Mouse (Mus musculus) forebrain, postnatal 0 days (tissue): Measurements from ENCODE around the gene Smc3. TPM values are rescaled to one million over a fixed set of nuclear protein-coding genes. Genes with fewer than 3 reads are reported as not detected.
A peak's percentile ranks its signal among the peaks of the same experiment; 100 is the strongest.

Experiments used
- ATAC-seq: fragments of 200-750 bp; cut with Nextera tagmentation; 2 replicates; pipeline ENCODE4 v1.8.0; 2017; ENCODE audit warnings: mild to moderate bottlenecking, moderate library complexity
- DNase-seq: peaks from one replicate; pipeline ENCODE4 v3.0.0-alpha.2; 2015
- H3K27ac ChIP-seq: fragments of 300-500 bp; sonication (generic); 2 replicates; pipeline ENCODE4 v1.5.1; 2014; ENCODE audit warnings: low read depth, mild to moderate bottlenecking, antibody characterized with exemption, low read length, moderate library complexity, mixed read lengths
- H3K27me3 ChIP-seq: fragments of 300-500 bp; sonication (generic); 2 replicates; pipeline ENCODE4 v1.6.1; 2014; ENCODE audit warnings: mild to moderate bottlenecking, low read length, mixed read lengths; ENCODE audit not compliant: insufficient read depth
- H3K36me3 ChIP-seq: fragments of 300-500 bp; sonication (generic); 2 replicates; pipeline ENCODE4 v1.6.1; 2014; ENCODE audit warnings: mild to moderate bottlenecking, moderate library complexity; ENCODE audit not compliant: insufficient read depth
- H3K4me1 ChIP-seq: fragments of 300-500 bp; sonication (generic); 2 replicates; pipeline ENCODE4 v1.6.1; 2014; ENCODE audit warnings: antibody characterized with exemption; ENCODE audit not compliant: insufficient read depth
- H3K4me2 ChIP-seq: fragments of 300-500 bp; sonication (generic); 2 replicates; pipeline ENCODE4 v1.6.1; 2014; ENCODE audit warnings: low read depth, mild to moderate bottlenecking, moderate library complexity
- H3K4me3 ChIP-seq: fragments of 300-500 bp; sonication (generic); 2 replicates; pipeline ENCODE4 v1.5.1; 2014; ENCODE audit warnings: low read depth, low read length, mixed read lengths
- H3K9ac ChIP-seq: fragments of 300-500 bp; sonication (generic); 2 replicates; pipeline ENCODE4 v1.6.1; 2014; ENCODE audit warnings: mild to moderate bottlenecking
- H3K9me3 ChIP-seq: fragments of 300-500 bp; sonication (generic); 2 replicates; pipeline ENCODE4 v1.6.1; 2016; ENCODE audit warnings: low read length
- CTCF ChIP-seq: sonication (generic); IDR thresholded peaks from 2 replicates; pipeline ENCODE4 v1.5.1; 2016; ENCODE audit warnings: antibody characterized with exemption, control low read depth, low read depth
- WGBS: fragments of 180-500 bp; shearing (Covaris S2); extraction: QIAGEN DNeasy Blood & Tissue Kit; methylation state at CpG from one replicate; pipeline ENCODE4 v1.1.7; 2014; 5-methylcytosine and 5-hydroxymethylcytosine counted together
- polyA plus RNA-seq: library from polyadenylated mRNA; unstranded; fragments of >200 nt; fragmentation: Nextera tagmentation; extraction: Ambion mirVana; gene quantifications from 2 replicates; pipeline ENCODE4 v1.2.1, GENCODE M21; 2015
- total RNA-seq: library from RNA; depleted of rRNA; stranded (reverse); fragments of >200 nt; gene quantifications from 2 replicates; pipeline ENCODE4 v1.2.3, GENCODE M21; 2014; rRNA removed

The Smc3 gene
- total and polyA plus RNA-seq, 2 experiments from 2014 or later: 41.4 to 47.0 TPM

GRCm38 (mm10) chr19:53676718-53677634 is 76.8 kb downstream of the Smc3 start, which contains the start of gene Rbm20:
Gene Rbm20 (plus strand): TSS chr19:53677306.
- Histone ChIP-seq H3K4me2 (peak within 1 kb of the TSS; percentile 100), H3K9ac (peak within 1 kb of the TSS; percentile 51), H3K27me3 (peaks cover 18% of the 10 kb centered on the region; the same call in 1 of the 2 replicates), H3K9me3 (no peaks in the 10 kb centered on the region), H3K4me1 (peaks cover 7% of the 10 kb centered on the region; the same call in 1 of the 2 replicates), H3K4me3 (peak within 1 kb of the TSS; percentile 61), H3K27ac (no peak within 1 kb of the TSS), H3K36me3 (no peaks in the 10 kb centered on the region)
- ATAC-seq: peak; percentile 81
- no peak for TF ChIP-seq CTCF
- peak; percentile 49 for DNase-seq
- WGBS: 2% methylated on average over 70 of the region's 82 CpGs

DNA sequence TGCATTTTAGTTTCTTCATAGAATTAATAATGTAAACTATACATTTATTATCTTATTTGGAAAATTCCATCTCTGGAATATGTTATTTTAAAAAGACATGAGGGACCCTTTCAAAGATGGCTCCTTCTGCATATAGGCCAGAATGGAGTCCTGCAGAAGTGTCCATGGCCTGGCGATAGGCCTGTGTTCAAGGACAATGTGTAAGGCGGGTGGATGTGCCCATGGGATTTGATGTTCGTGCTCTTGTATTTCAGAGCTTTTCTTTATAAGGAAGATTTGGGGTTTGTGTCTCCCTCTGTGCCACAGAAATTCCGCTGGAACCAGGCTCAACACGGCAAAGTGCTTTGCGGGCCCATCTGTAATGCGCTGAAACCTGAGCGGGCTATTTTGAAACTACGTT is 79.0 kb downstream of the Smc3 start:
- Histone ChIP-seq H3K9ac (no peak overlapping the region), H3K27me3 (peaks cover 18% of the 10 kb centered on the region; the same call in 1 of the 2 replicates), H3K27ac (no peak overlapping the region), H3K4me3 (no peak overlapping the region), H3K4me2 (no peak overlapping the region), H3K9me3 (no peaks in the 10 kb centered on the region), H3K4me1 (peaks cover 7% of the 10 kb centered on the region; the same call in 1 of the 2 replicates), H3K36me3 (no peaks in the 10 kb centered on the region)
- ATAC-seq (no peak), DNase-seq (no peak)
- WGBS: 95% methylated on average over 9 of the region's 9 CpGs
- TF ChIP-seq CTCF: no peak

- no peak for DNase-seq
- TF ChIP-seq CTCF: no peak
- ATAC-seq: no peak
These were observed 79.8 kb downstream of the Smc3 start for GRCm38 (mm10) chr19:53679981-53680380.

DNA sequence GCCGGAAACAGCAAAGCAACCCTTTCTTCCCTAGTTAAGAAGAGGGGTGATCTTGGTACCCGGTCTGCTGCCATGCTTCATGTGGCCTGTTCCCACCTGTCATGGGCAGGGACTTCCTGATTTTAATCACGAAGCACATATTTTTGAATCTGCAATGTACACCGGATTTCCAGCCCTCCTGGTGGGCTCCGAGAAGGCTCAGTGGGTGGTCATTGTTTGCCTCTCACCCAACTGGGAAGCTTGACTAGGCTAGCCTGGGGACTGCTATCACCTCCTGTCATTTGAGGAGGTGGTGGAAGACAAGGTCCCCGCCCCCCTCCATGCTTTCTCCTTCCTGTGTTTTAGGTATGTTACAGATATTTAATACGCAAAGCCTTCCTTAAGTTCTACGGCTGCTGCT is 82.2 kb downstream of the Smc3 start:
- DNase-seq (no peak), ATAC-seq (no peak)
- TF ChIP-seq CTCF: no peak
- WGBS: 52% methylated on average over 8 of the region's 8 CpGs
- Histone ChIP-seq H3K9me3 (no peaks in the 10 kb centered on the region), H3K4me1 (no peaks in the 10 kb centered on the region), H3K36me3 (no peaks in the 10 kb centered on the region), H3K4me2 (no peak overlapping the region), H3K27me3 (0 out of 2 replicates have a peak, but pooled peaks cover 5% of the 10 kb centered on the region), H3K9ac (no peak overlapping the region), H3K27ac (no peak overlapping the region), H3K4me3 (no peak overlapping the region)

More at GRCm38 (mm10) chr19:53679981-53680380, 79.8 kb downstream of the Smc3 start:
- Histone ChIP-seq H3K4me2 (no peak overlapping the region), H3K9ac (no peak overlapping the region), H3K4me1 (peaks cover 7% of the 10 kb centered on the region; the same call in 1 of the 2 replicates), H3K4me3 (no peak overlapping the region), H3K27ac (no peak overlapping the region), H3K9me3 (no peaks in the 10 kb centered on the region), H3K36me3 (no peaks in the 10 kb centered on the region), H3K27me3 (peaks cover 18% of the 10 kb centered on the region; the same call in 1 of the 2 replicates)
- 89% methylated on average over 7 of the region's 7 CpGs for WGBS

- H3K9me3 ChIP-seq: no peaks in the 10 kb centered on the region
- 85% methylated on average over 5 of the region's 5 CpGs for WGBS
- no peak overlapping the region for H3K4me3 ChIP-seq
These were observed 87.4 kb downstream of the Smc3 start for GRCm38 (mm10) chr19:53687592-53687991.

GRCm38 (mm10) chr19:53690816-53691215 is 90.6 kb downstream of the Smc3 start:
- DNase-seq (no peak), ATAC-seq (no peak)
- H3K4me3 ChIP-seq: no peak overlapping the region
- H3K9me3 ChIP-seq: no peaks in the 10 kb centered on the region
- no peaks in the 10 kb centered on the region for H3K36me3 ChIP-seq
- WGBS: 53% methylated on average over 10 of the region's 10 CpGs
- H3K27me3 ChIP-seq: no peaks in the 10 kb centered on the region
- no peaks in the 10 kb centered on the region for H3K4me1 ChIP-seq
- no peak overlapping the region for H3K4me2 ChIP-seq
- TF ChIP-seq CTCF: no peak
- H3K27ac ChIP-seq: no peak overlapping the region
- no peak overlapping the region for H3K9ac ChIP-seq

More at GRCm38 (mm10) chr19:53687592-53687991, 87.4 kb downstream of the Smc3 start:
- H3K4me2 ChIP-seq: no peak overlapping the region
- no peak overlapping the region for H3K27ac ChIP-seq
- H3K9ac ChIP-seq: no peak overlapping the region
- DNase-seq: no peak
- no peaks in the 10 kb centered on the region for H3K4me1 ChIP-seq
- no peak for ATAC-seq
- H3K27me3 ChIP-seq: no peaks in the 10 kb centered on the region
- no peaks in the 10 kb centered on the region for H3K36me3 ChIP-seq
- TF ChIP-seq CTCF: no peak

DNA sequence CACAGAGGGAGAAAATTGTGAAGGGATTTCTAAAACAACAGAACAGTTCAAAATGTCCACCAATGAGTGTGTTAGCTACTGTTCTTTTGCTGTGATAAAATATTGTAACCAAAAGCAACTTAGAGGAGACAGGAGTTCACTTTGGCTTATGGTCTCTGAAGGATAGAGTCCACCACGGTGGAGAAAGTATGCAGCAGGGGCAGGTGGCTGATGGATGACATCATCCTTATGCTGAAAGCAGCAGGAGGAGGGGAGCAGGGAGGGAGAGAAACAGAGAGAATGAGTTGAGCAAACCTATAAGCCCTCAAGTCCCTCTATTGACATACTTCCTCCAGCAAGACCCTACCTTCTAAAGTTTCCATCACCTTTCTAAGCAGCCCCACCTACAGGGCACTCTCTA is 93.8 kb downstream of the Smc3 start:
- ATAC-seq: no peak
- no peak overlapping the region for H3K4me3 ChIP-seq
- H3K9ac ChIP-seq: no peak overlapping the region
- peaks cover 9% of the 10 kb centered on the region for H3K4me1 ChIP-seq
- no peaks in the 10 kb centered on the region for H3K9me3 ChIP-seq
- no peaks in the 10 kb centered on the region for H3K27me3 ChIP-seq
- H3K36me3 ChIP-seq: no peaks in the 10 kb centered on the region
- H3K27ac ChIP-seq: no peak overlapping the region
- WGBS: 24% methylated on average over 1 of the region's 1 CpGs
- DNase-seq: no peak
- no peak overlapping the region for H3K4me2 ChIP-seq
- TF ChIP-seq CTCF: no peak

Other genes with a start within 250 kb of the Smc3 start
- not detected in 2 replicates for gene Gm10197, start 228.6 kb upstream of the Smc3 start, total RNA-seq
- not detected in 2 replicates for gene Gm10197, start 228.6 kb upstream of the Smc3 start, polyA plus RNA-seq
- 13.9 and 15.5 TPM in 2 replicates for gene Smndc1, start 209.8 kb upstream of the Smc3 start, total RNA-seq
- gene Smndc1, start 209.8 kb upstream of the Smc3 start, polyA plus RNA-seq: 33.9 and 39.3 TPM in 2 replicates
- gene Dusp5, start 71.3 kb upstream of the Smc3 start, total RNA-seq: 7.5 and 7.6 TPM in 2 replicates
- gene Dusp5, start 71.3 kb upstream of the Smc3 start, polyA plus RNA-seq: 3.9 and 5.0 TPM in 2 replicates
- gene Nutf2-ps1, start 11.3 kb upstream of the Smc3 start, total RNA-seq: 72.1 and 78.8 TPM in 2 replicates
- gene Nutf2-ps1, start 11.3 kb upstream of the Smc3 start, polyA plus RNA-seq: 184 and 209 TPM in 2 replicates
- gene Rbm20, start 76.9 kb downstream of the Smc3 start, total RNA-seq: 2.9 and 3.4 TPM in 2 replicates
- gene Rbm20, start 76.9 kb downstream of the Smc3 start, polyA plus RNA-seq: 1.1 and 1.4 TPM in 2 replicates